Mouse (Mus musculus) heart, embryonic 15.5 days (tissue): Measurements from ENCODE around the gene Syne2. TPM values are rescaled to one million over a fixed set of nuclear protein-coding genes. Genes with fewer than 3 reads are reported as not detected.

Source experiments
- ATAC-seq: fragments of 200-750 bp; cut with Nextera tagmentation; replicated peaks from 2 replicates; pipeline ENCODE4 v1.8.0; 2017; ENCODE audit warnings: low read depth, moderate TSS enrichment; ENCODE audit not compliant: insufficient number of reproducible peaks, insufficient read depth, low FRiP score
- H3K27ac ChIP-seq: fragments of 300-500 bp; sonication (generic); 2 replicates; pipeline ENCODE4 v1.5.1; 2015; ENCODE audit warnings: mild to moderate bottlenecking, inconsistent platforms
- H3K27me3 ChIP-seq: fragments of 300-500 bp; sonication (generic); 2 replicates; pipeline ENCODE4 v1.6.1; 2015; ENCODE audit warnings: inconsistent platforms
- H3K36me3 ChIP-seq: fragments of 300-500 bp; sonication (generic); 2 replicates; pipeline ENCODE4 v1.6.1; 2015; ENCODE audit warnings: mild to moderate bottlenecking, inconsistent platforms
- H3K4me1 ChIP-seq: fragments of 300-500 bp; sonication (generic); replicated peaks from 2 replicates; pipeline ENCODE4 v1.6.1; 2015; ENCODE audit warnings: inconsistent platforms
- H3K4me2 ChIP-seq: fragments of 300-500 bp; sonication (generic); 2 replicates; pipeline ENCODE4 v1.6.1; 2015; ENCODE audit warnings: inconsistent platforms, mild to moderate bottlenecking, moderate library complexity
- H3K4me3 ChIP-seq: fragments of 300-500 bp; sonication (generic); 2 replicates; pipeline ENCODE4 v1.5.1; 2015; ENCODE audit warnings: mild to moderate bottlenecking, inconsistent platforms
- H3K9ac ChIP-seq: fragments of 300-500 bp; sonication (generic); 2 replicates; pipeline ENCODE4 v1.6.1; 2015; ENCODE audit warnings: mild to moderate bottlenecking, inconsistent platforms
- H3K9me3 ChIP-seq: fragments of 300-500 bp; sonication (generic); replicated peaks from 2 replicates; pipeline ENCODE4 v1.6.1; 2016; ENCODE audit warnings: inconsistent platforms
- WGBS: fragments of 180-500 bp; shearing (Covaris S2); methylation state at CpG from one replicate; pipeline ENCODE4 v1.1.7; 2015; ENCODE audit warnings: mixed read lengths; 5-methylcytosine and 5-hydroxymethylcytosine counted together
- polyA plus RNA-seq: library from polyadenylated mRNA; unstranded; fragments of >200 nt; fragmentation: Nextera tagmentation; extraction: Ambion mirVana; gene quantifications from 2 replicates; pipeline ENCODE4 v1.2.1, GENCODE M21; 2015

Gene Syne2
- polyA plus RNA-seq, 1 experiment from 2014 or later, result 38.7 TPM

DNA sequence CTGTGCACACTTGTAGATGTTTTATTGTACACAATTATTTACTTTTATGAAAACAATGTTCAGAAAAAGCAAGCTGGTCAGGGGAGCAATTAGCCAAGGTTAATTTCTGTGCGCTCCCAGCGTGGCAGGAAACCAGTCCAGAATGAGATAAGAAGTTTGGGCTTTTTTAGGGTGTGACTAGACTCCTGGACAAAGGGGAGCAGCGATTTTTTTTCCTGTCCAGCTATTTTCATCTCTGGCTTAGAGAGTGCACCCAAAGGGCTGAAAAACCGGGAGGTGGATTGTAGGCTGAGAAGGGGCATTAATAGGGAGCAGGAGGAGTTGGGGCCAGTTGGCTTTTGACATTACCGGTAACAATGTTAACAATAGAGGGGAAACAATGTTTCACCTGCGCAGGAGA lies 3.4 kb upstream of the Syne2 start:
- Histone ChIP-seq H3K4me1 (peaks cover 10% of the 10 kb centered on the region), H3K27ac (no peak overlapping the region), H3K4me2 (no peak overlapping the region), H3K36me3 (no peaks in the 10 kb centered on the region), H3K9ac (no peak overlapping the region), H3K27me3 (no peaks in the 10 kb centered on the region), H3K4me3 (no peak overlapping the region), H3K9me3 (no peaks in the 10 kb centered on the region)
- 61% methylated on average over 6 of the region's 6 CpGs for WGBS
- ATAC-seq, result no peak

DNA sequence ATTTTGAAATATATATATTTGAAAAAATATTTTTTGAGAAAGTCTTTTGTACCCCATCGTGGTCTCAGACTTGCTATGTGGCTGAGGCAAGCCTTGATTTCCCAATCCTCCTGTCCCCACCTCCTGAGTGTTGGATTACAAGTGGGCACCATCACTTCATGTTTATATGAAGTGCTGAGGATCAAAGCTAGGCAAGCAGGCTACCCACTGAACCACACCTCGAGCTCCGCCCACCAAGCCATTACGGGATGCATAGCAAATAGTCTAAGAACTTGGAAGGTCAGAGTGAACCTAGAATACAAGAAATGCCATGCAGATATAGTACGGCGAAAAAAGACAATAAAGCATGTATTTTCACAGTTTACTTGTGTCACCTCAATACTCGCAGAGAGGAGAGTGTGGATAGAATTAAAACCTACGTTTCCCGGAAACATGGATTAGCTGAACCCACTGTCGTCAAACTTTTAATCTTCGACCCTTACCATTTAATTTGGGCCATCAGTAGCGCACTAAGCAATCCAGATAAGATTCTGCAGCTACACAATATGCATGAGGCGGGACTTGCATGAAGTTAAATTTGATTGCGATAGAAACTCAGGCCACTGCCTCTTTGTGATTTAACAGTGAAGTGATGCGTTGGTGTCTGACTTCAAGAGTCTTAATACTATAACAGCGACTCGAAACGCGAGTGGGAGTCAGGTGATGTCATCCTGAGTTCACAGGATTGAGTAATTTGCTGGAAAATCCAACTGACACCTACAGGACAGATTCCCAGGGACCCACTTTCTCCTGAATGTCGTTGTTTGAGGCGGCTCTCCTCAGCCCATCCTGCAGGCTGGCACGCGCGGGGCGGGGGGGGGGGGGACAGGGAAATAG lies 715 bp upstream of the Syne2 start:
- Histone ChIP-seq H3K4me3 (peak overlapping the region; percentile 92), H3K36me3 (no peaks in the 10 kb centered on the region), H3K27me3 (no peaks in the 10 kb centered on the region), H3K4me2 (peak overlapping the region; percentile 82), H3K9me3 (no peaks in the 10 kb centered on the region), H3K27ac (no peak overlapping the region), H3K4me1 (peaks cover 28% of the 10 kb centered on the region), H3K9ac (peak overlapping the region; percentile 83)
- ATAC-seq, result no peak
- 13% methylated on average over 23 of the region's 25 CpGs for WGBS

DNA sequence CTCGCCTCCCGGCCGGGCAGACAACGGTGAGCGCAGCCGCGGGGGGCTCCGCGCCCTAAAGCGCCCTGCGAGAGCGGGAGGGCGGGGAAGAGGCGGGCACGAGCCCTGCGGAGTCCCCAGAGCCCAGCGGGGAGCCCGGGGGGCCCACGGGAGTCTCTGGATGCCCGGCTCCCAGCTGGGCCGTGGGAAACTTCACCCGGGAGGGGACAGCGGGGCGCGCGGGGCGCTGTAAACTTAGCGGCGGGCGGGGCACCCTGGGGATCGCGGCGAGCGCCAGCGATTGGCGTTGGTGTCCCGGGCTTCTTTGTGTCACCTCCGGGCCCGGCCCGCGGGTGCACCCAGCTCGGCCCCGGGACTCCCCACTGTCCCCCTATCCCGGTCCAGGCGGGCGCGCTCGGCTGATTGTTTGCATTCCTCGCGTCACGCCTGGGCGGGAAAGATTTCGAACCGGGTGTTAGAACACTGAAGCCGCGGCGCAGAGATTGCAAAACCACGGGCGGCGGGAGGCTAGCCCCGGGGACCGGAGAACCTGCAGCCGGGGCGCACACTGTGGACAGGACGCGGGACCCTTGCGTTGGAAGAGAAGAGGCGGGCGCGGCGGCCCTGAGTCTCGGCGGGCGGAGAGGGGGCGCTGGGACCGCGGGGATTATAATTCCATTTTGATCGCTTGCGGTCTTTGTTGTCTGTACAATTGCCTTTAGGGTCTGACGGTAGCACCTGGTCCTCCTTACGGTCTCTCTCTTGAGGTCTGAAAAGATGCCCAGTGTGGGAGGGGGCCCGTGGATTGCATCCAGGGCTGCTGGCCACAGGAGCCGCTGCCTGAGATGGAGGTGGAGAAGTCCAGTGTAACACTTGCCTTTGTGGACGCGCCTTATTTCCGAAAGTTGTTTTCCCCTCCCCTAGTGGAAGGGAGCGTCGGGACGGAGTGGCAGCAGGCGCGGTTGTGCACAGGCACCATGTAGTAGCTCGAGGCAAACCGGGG lies 810 bp downstream of the Syne2 start:
- H3K27me3 ChIP-seq, result no peaks in the 10 kb centered on the region
- WGBS, result under 1% methylated on average over 76 of the region's 93 CpGs
- no peaks in the 10 kb centered on the region for H3K9me3 ChIP-seq
- no peaks in the 10 kb centered on the region for H3K36me3 ChIP-seq
- peak overlapping the region; percentile 82 for H3K27ac ChIP-seq
- H3K4me2 ChIP-seq, result peak overlapping the region; percentile 82
- H3K4me1 ChIP-seq, result peaks cover 35% of the 10 kb centered on the region
- peak overlapping the region; percentile 83 for H3K9ac ChIP-seq
- ATAC-seq, result peak; percentile 78
- H3K4me3 ChIP-seq, result peak overlapping the region; percentile 92

DNA sequence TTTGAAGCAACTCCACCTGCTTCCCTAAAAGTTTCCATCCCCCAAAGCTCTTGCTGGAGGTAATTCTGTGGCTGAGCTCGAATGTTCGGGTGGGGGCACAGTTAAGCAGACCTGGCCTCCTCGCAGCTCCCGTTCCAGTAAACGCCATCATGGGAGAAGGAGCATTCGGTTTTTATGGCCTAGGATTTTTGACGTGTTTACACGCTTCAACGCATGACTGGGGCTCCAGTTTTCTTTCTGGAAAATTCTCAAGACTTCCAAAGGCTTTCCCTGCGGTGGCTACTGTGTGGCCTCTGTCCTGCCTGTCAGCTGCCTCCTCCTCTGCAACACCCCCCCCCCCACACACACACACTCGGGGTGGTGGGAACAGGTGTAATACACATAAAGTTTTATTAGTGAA lies 1.5 kb downstream of the Syne2 start:
- H3K9ac ChIP-seq, result peak overlapping the region; percentile 83
- H3K4me1 ChIP-seq, result peaks cover 35% of the 10 kb centered on the region
- peak overlapping the region; percentile 82; the same call in 1 of the 2 replicates for H3K27ac ChIP-seq
- no peaks in the 10 kb centered on the region for H3K36me3 ChIP-seq
- H3K4me3 ChIP-seq, result peak overlapping the region; percentile 92
- H3K9me3 ChIP-seq, result no peaks in the 10 kb centered on the region
- H3K4me2 ChIP-seq, result peak overlapping the region; percentile 82
- ATAC-seq, result no peak
- no peaks in the 10 kb centered on the region for H3K27me3 ChIP-seq
- WGBS, result 13% methylated on average over 11 of the region's 11 CpGs

DNA sequence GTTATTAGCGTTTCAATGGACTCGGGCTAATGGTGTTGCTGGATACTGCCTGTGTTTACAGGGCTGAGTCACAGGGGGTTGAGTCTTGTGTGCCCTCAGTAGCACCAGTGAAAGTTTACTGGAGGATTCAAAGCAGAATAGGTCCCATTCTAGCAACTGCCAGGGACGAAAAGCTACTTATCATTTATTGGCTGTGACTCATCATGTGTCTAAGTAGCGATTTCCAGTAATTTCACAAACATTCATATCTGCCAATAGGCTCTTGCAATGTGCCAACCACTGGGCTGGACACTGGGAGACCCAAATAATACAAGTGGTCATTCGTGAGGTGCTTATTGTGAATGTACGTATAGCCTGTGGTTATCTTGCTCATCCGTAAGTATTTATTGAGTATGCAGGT lies 2.3 kb downstream of the Syne2 start:
- 73% methylated on average over 7 of the region's 7 CpGs for WGBS
- Histone ChIP-seq H3K4me1 (peaks cover 40% of the 10 kb centered on the region), H3K4me2 (no peak overlapping the region)

DNA sequence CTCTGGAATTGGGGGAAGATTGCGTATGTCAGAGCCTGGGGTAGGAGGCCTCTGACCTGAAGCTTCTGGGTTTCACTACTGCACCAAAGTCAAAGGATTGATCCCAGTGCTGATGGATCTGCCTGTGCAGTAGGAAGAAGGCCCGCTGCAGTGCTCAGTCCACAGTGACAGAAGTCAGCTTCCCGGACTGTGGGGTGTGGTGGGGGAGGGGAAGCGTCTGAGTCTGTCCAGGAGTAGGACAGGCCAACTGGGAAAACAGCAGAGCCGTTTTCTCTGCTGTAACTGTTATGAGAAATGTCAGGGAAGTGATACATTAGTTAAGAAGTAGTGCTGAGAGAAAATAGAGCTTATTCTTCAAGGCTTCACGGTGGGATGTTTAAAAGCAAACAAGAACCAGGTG lies 4.2 kb downstream of the Syne2 start:
- no peak overlapping the region for H3K4me3 ChIP-seq
- H3K4me2 ChIP-seq, result no peak overlapping the region
- peaks cover 46% of the 10 kb centered on the region for H3K4me1 ChIP-seq
- WGBS, result 34% methylated on average over 6 of the region's 6 CpGs
- no peaks in the 10 kb centered on the region for H3K36me3 ChIP-seq
- H3K9ac ChIP-seq, result no peak overlapping the region
- no peaks in the 10 kb centered on the region for H3K9me3 ChIP-seq
- H3K27ac ChIP-seq, result no peak overlapping the region
- ATAC-seq, result no peak
- H3K27me3 ChIP-seq, result no peaks in the 10 kb centered on the region

More for the DNA sequence above, 2.3 kb downstream of the Syne2 start:
- Histone ChIP-seq H3K36me3 (no peaks in the 10 kb centered on the region), H3K27ac (no peak overlapping the region), H3K27me3 (no peaks in the 10 kb centered on the region), H3K9me3 (no peaks in the 10 kb centered on the region), H3K4me3 (no peak overlapping the region), H3K9ac (no peak overlapping the region)
- no peak for ATAC-seq

DNA sequence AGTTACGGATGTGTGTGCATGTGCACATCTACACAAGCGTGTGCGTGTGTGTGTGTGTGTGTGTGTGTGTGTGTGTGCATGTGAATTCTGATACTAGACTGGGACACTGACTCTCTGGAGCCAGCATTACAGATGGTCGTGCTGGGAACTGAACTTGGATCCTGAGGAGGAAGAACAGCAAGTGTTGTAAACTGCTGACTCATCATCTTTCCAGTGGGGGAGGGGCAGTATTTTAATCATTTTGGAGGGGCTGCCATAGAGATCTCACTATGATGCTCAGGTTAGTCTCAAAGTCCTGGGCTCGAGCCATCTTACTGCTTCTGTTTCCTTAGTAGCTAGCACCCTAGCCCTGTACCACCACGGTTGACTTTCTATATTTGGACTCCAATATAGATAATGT lies 5.5 kb downstream of the Syne2 start:
- ATAC-seq, result no peak
- Histone ChIP-seq H3K27ac (no peak overlapping the region), H3K4me3 (no peak overlapping the region), H3K9me3 (no peaks in the 10 kb centered on the region), H3K36me3 (no peaks in the 10 kb centered on the region), H3K27me3 (no peaks in the 10 kb centered on the region), H3K4me2 (no peak overlapping the region), H3K9ac (no peak overlapping the region), H3K4me1 (peaks cover 51% of the 10 kb centered on the region)
- WGBS, result 69% methylated on average over 6 of the region's 6 CpGs

DNA sequence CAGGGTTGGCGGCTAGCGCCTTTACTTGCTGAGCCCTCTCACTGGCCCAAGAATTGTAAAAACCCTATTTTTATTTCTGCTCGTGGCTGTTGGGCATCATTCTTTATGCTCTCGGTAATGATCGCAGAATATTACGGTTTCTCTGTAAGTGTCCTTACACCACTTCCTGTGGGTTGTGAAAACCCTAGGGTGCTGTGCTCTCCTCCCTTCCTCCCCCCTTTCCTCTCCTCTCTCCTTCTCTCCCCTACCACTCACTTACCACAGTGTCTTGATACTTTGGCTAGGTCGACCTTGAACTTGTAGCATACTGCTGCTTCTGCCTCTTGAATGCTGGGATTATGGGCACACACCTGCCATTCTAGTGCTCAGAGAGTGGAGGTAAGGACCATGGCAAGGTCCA lies 7.5 kb downstream of the Syne2 start:
- Histone ChIP-seq H3K27ac (no peak overlapping the region), H3K4me3 (no peak overlapping the region), H3K4me1 (peaks cover 41% of the 10 kb centered on the region), H3K4me2 (no peak overlapping the region), H3K9ac (no peak overlapping the region), H3K9me3 (no peaks in the 10 kb centered on the region), H3K27me3 (no peaks in the 10 kb centered on the region), H3K36me3 (no peaks in the 10 kb centered on the region)
- no peak for ATAC-seq
- 80% methylated on average over 7 of the region's 7 CpGs for WGBS

DNA sequence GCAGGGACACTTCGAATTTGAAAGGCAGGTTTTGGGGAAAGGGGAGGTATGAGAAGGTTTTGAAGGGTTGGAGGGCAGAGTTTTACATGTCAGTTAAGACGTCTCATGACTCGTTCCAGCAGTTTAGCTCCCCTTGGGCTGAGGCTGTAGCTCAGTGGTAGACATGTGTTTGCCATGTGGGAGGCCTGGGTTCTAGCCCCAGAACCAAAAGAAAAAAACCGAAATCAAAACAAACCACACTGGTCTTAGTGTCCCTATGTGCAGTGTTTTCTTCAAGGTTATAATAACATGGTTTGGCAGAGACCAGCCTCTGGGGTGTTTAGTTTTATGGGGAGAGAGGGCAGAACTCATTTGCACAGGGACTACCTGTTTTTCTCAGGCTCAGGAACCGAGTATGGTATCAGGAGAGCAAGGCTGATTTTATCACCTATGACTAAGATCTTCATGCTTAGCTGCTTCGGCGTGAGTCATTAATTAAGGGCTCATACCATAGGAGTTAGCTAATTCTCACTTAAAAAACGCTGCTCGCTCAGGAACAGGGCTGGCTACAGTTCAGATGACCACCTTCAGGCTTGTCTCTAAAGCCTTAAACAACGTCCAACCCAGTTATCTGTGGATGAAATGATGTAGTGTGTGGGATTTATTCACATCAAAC lies 8.9 kb downstream of the Syne2 start:
- Histone ChIP-seq H3K4me3 (no peak overlapping the region), H3K4me1 (peaks cover 36% of the 10 kb centered on the region), H3K9ac (no peak overlapping the region), H3K27ac (no peak overlapping the region), H3K27me3 (no peaks in the 10 kb centered on the region), H3K36me3 (no peaks in the 10 kb centered on the region), H3K9me3 (no peaks in the 10 kb centered on the region), H3K4me2 (no peak overlapping the region)
- ATAC-seq, result no peak
- WGBS, result 42% methylated on average over 10 of the region's 10 CpGs

DNA sequence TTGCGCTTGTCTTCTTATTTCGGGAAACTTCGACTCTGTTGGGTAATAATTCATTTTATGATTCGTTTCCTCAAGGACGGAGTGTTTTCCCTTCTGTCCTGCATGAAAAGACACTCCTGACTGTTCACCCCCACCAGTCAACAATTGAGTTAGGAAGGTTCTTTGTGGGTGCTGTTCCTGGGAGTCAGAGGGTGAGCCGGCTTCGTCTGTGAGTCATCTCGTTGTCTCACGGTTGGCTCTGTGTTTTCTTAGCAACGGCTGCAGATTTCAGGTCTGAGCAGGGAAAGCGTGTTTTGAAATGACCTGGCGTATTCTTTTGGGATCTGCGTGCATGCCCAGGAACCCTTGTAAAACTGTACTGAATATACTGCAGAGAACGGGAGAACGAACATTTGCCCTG lies 9.8 kb downstream of the Syne2 start:
- no peak for ATAC-seq
- Histone ChIP-seq H3K36me3 (no peaks in the 10 kb centered on the region), H3K9ac (no peak overlapping the region), H3K4me1 (peaks cover 30% of the 10 kb centered on the region), H3K4me2 (no peak overlapping the region), H3K27ac (no peak overlapping the region), H3K27me3 (no peaks in the 10 kb centered on the region), H3K4me3 (no peak overlapping the region), H3K9me3 (no peaks in the 10 kb centered on the region)
- 67% methylated on average over 15 of the region's 15 CpGs for WGBS

DNA sequence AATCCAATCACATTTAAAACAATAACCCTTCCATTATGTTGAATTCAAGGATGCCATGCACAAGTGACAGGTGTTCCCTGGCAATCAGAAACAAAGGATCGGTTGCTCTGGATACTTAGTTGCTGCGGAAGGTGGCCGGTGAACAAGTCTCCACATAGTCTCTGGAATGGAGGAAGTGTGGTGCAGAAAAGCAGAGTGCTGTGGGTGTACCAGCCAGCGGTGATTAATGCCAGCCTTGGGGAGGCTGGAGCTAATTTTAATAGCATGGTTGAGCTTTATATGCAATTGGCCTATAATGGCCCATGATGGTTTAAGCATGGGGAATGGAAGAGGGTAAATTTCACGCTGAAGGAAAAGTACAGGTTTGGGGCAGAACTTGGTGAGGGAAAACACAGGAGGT lies 11.7 kb downstream of the Syne2 start:
- 85% methylated on average over 5 of the region's 5 CpGs for WGBS
- Histone ChIP-seq H3K27ac (no peak overlapping the region), H3K27me3 (no peaks in the 10 kb centered on the region), H3K9ac (no peak overlapping the region), H3K4me3 (no peak overlapping the region), H3K9me3 (no peaks in the 10 kb centered on the region), H3K4me2 (no peak overlapping the region), H3K4me1 (peaks cover 37% of the 10 kb centered on the region), H3K36me3 (no peaks in the 10 kb centered on the region)
- ATAC-seq, result no peak
